Mouse (Mus musculus): ENCODE measurements around the gene Slc4a1ap. TPM values are rescaled to one million over a fixed set of nuclear protein-coding genes. Genes with fewer than 3 reads are reported as not detected.
"Not testable (repeated sequence)": the region's sequence is repeated elsewhere in the genome, so short reads cannot be mapped to it uniquely, and the experiment has no call there.

Gene Slc4a1ap
- polyA plus RNA-seq, 1 experiment from 2014 or later: 20.4 TPM

DNA sequence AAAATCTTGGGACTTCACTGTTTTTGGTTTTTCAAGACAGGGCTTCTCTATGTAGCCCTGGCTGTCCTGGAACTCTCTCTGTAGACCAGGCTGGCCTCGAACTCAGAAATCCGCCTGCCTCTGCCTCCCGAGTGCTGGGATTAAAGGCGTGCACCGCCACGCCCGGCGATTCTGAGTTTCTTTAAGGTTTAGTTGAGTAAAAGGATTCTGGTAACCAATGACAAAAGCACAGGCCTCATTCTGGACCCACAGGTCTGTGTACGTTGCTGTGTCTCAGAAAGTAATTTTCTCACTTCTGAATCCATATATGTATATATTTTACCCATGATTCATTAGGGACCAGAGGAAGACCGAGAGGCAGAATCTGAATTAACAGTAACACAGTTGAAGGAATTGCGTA, 912 bp downstream of the Slc4a1ap start, which contains the start of gene Supt7l:
Supt7l (minus strand) TSS at position 101 of the 400 bp plus-strand sequence.
- Histone ChIP-seq H3K27ac (peak within 1 kb of the TSS; percentile 83), H3K4me1 (peaks cover 27% of the 10 kb centered on the region), H3K36me3 (peaks cover 48% of the 10 kb centered on the region), H3K9ac (peak within 1 kb of the TSS; percentile 89), H3K4me2 (peak within 1 kb of the TSS; percentile 92), H3K4me3 (peak within 1 kb of the TSS; percentile 96)
- 67% methylated on average over 11 of the region's 11 CpGs for WGBS (ENCODE audit: insufficient replicate concordance)
- ATAC-seq; H3K9me3 ChIP-seq (replicated peaks); H3K27me3 ChIP-seq (replicated peaks): not testable (repeated sequence)

DNA sequence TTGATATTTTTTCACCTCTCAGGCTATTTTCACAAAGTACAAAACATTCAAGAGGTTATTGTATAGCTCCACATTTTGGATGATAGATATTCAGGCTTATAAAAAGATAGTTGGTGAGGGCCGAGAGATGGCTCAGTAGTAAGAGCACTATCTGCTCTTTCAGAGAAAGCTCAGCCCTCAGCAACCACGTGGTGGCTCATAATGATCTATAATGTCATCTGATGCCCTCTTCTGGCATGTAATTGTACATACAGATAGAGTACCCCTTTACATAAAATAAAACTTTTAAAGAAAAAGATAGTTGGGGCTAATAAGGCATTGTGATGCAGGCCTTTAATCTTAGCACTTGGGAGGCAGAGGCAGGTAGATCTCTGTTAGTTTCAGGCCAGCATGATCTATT, 1.8 kb downstream of the Slc4a1ap start:
- Histone ChIP-seq H3K9me3 (replicated peaks) (no peaks in the 10 kb centered on the region), H3K27me3 (replicated peaks) (no peaks in the 10 kb centered on the region), H3K4me3 (peak overlapping the region; percentile 96; the same call in 1 of the 2 replicates), H3K4me2 (peak overlapping the region; percentile 92), H3K27ac (no peak overlapping the region), H3K36me3 (peaks cover 49% of the 10 kb centered on the region), H3K4me1 (peaks cover 27% of the 10 kb centered on the region), H3K9ac (no peak overlapping the region)
- peak; percentile 38; the same call in 1 of the 2 replicates for ATAC-seq
- WGBS (ENCODE audit: insufficient replicate concordance): 22% methylated on average over 2 of the region's 2 CpGs

DNA sequence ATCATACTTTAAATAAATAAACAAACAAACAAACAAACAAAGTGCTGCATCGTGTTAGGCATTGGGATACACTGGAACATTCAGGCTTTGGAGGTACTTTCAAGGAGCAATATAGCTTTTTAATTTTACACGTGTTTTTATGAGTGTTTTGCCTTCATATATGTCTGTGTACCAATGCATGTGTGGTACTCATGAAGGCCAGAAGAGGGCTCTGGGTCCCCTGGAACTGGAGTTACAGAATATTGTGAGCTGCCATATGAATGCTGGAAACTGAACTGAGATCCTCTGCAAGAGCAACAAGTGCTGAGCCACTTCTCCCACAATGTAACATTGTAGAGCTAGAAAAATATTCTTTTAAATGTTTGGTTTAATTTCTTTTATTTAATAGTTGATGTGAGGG, 8.4 kb downstream of the Slc4a1ap start:
- Histone ChIP-seq H3K9me3 (replicated peaks) (no peaks in the 10 kb centered on the region), H3K27me3 (replicated peaks) (no peaks in the 10 kb centered on the region), H3K36me3 (peaks cover 86% of the 10 kb centered on the region), H3K9ac (no peak overlapping the region), H3K4me3 (no peak overlapping the region), H3K4me1 (no peaks in the 10 kb centered on the region), H3K4me2 (no peak overlapping the region), H3K27ac (no peak overlapping the region)
- 80% methylated on average over 2 of the region's 2 CpGs for WGBS (ENCODE audit: insufficient replicate concordance)
- ATAC-seq: no peak

DNA sequence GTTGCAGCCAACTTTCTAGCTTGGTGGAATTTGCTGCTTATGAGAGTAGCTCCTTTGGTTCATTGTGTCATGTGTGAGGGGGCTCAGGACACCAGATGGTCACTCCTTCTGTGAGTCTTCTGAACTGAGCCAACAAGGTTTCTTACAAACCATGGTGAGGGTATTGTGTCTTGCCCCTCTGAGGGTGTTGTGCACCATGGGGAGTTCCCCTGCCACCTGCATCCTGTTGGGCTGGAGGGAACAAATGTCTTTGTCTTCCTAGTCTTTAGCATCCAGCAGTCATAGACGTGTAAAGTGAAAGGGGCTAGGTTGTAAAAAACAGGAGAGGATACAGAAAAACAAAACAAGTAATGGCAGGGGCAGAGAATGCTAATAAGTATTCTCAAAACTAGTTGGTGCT, 32.6 kb downstream of the Slc4a1ap start:
- H3K4me2 ChIP-seq: no peak overlapping the region
- H3K9ac ChIP-seq: no peak overlapping the region
- H3K36me3 ChIP-seq: peaks cover 48% of the 10 kb centered on the region
- no peaks in the 10 kb centered on the region for H3K27me3 ChIP-seq (replicated peaks)
- no peak overlapping the region for H3K27ac ChIP-seq
- WGBS (ENCODE audit: insufficient replicate concordance): 48% methylated on average over 1 of the region's 1 CpGs
- no peak for ATAC-seq
- no peak overlapping the region for H3K4me3 ChIP-seq
- H3K4me1 ChIP-seq: peaks cover 2% of the 10 kb centered on the region; the same call in 1 of the 2 replicates
- H3K9me3 ChIP-seq (replicated peaks): no peaks in the 10 kb centered on the region

DNA sequence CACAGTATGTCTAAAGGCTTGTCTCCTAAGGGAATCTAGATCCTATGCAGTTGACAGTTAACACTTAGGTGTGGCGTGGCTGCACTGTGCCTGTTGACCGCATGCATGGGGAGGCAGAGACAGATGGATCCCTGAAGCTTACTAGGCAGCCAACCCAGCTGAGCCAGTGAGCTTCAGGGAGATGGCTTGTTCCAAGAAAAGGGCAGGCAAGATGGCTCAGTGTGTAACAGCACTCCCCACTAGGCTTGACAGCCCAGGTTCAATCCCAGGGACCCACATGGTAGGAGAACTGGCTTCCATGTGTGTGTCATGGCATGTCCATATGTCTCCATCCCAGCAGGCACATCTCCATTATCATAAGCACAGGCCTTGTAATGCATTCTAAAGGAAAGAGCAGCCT, 33.6 kb downstream of the Slc4a1ap start:
- ATAC-seq: no peak
- H3K36me3 ChIP-seq: peaks cover 40% of the 10 kb centered on the region
- no peak overlapping the region for H3K9ac ChIP-seq
- no peaks in the 10 kb centered on the region for H3K9me3 ChIP-seq (replicated peaks)
- H3K4me2 ChIP-seq: no peak overlapping the region
- H3K4me3 ChIP-seq: no peak overlapping the region
- no peaks in the 10 kb centered on the region for H3K27me3 ChIP-seq (replicated peaks)
- WGBS (ENCODE audit: insufficient replicate concordance): 92% methylated on average over 2 of the region's 2 CpGs
- H3K27ac ChIP-seq: no peak overlapping the region
- peaks cover 2% of the 10 kb centered on the region; the same call in 1 of the 2 replicates for H3K4me1 ChIP-seq

DNA sequence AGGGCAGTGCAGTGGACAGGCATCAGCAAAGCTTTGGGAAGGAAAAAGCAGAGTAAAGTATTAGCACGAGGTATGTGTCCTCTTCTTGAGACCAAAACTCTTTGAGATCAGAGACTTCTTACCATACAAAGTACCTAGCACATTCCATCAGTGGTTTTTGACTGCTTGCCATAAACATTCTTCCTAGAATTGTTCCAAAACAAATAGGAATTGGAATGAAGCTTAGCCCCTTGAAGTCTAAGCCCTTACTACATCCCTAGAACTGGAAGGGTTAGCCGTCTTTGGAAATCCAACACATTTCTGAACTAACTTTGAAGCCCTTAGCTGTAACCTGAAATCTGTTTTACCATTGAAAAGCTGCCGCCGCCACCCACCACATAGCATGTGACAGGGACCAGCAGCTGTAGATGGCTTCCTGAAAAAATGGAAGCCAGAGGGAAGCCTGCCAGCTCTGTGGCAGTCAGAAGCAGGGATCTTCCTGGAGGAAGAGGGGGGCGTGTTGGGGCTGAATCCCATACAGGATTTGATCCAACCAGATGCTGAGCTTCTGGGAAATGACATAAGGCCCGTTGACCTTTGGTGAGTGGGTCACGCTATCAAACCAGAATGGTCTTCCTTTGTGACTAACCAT, 35.4 kb downstream of the Slc4a1ap start:
- Histone ChIP-seq H3K9me3 (replicated peaks) (no peaks in the 10 kb centered on the region), H3K9ac (no peak overlapping the region), H3K27me3 (replicated peaks) (no peaks in the 10 kb centered on the region), H3K4me3 (no peak overlapping the region), H3K4me2 (no peak overlapping the region), H3K27ac (no peak overlapping the region), H3K36me3 (peaks cover 27% of the 10 kb centered on the region), H3K4me1 (peaks cover 2% of the 10 kb centered on the region; the same call in 1 of the 2 replicates)
- ATAC-seq: no peak
- WGBS (ENCODE audit: insufficient replicate concordance): 76% methylated on average over 7 of the region's 7 CpGs

DNA sequence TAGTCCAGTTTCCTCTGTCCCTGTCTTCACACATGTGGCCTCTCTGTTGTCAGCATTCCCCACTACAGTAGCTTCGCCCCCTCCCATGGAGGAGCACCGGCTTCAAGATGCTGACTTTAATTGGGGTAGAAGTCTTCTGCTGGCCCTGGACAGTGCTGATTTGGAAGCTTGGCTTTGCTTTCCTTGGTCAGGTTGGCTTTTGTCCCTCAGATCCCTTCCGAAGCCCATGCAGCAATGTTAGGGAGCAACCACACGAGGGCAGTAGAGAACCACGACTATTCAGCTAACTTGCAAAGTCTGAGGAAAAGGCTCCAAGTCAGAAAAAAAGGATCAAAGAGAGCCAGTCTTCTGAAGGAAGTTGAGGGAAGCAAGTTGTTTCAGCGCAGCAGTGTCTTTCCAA, 36.7 kb downstream of the Slc4a1ap start:
- Histone ChIP-seq H3K36me3 (peaks cover 19% of the 10 kb centered on the region), H3K4me1 (peaks cover 2% of the 10 kb centered on the region; the same call in 1 of the 2 replicates), H3K9ac (no peak overlapping the region), H3K9me3 (replicated peaks) (no peaks in the 10 kb centered on the region), H3K27ac (no peak overlapping the region), H3K4me3 (no peak overlapping the region), H3K4me2 (no peak overlapping the region), H3K27me3 (replicated peaks) (no peaks in the 10 kb centered on the region)
- no peak for ATAC-seq
- 9% methylated on average over 6 of the region's 6 CpGs for WGBS (ENCODE audit: insufficient replicate concordance)

DNA sequence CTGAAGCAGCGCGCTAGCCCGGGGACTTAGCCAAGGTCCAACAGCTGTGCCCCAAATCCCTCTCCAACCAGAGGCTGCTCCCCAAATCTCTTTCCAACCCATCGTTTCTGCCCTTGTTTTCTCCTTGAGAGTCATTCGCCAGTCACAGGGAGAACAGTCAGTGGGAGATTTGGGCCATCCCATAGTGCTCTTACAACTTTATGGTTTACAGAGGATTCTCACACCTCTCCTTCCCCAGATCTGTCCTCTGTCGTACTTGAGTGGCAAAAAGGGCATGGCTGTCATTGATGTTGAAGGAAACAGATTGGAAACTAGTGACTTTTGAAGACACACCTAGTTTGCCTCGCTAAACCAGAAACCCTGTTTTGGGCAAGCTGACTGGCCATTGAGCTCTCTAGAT, 37.1 kb downstream of the Slc4a1ap start:
- Histone ChIP-seq H3K4me1 (peaks cover 2% of the 10 kb centered on the region; the same call in 1 of the 2 replicates), H3K9me3 (replicated peaks) (no peaks in the 10 kb centered on the region), H3K4me3 (no peak overlapping the region), H3K27ac (no peak overlapping the region), H3K9ac (no peak overlapping the region), H3K4me2 (no peak overlapping the region), H3K27me3 (replicated peaks) (no peaks in the 10 kb centered on the region), H3K36me3 (peaks cover 19% of the 10 kb centered on the region)
- ATAC-seq: no peak
- WGBS (ENCODE audit: insufficient replicate concordance): 45% methylated on average over 7 of the region's 7 CpGs

DNA sequence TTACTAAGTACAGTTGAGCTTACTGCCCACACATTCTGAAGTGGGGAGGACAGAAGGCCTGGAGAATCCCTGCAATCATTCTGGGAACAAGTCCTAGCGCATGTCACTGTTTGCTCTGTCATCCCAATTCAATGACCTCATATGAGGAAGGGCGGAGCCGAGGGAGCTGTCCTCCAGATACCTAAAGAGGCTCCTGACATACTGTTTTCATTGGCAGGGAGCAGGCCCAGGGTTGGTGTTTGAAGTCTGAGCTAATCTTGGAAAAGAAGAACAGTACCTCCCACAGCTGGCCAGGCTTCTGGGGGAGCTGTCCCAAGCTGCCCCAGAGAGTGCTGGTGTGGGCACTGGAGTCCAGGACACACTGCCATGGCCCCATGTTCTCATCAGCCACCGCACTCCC, 38.2 kb downstream of the Slc4a1ap start:
- H3K4me3 ChIP-seq: no peak overlapping the region
- H3K27ac ChIP-seq: no peak overlapping the region
- ATAC-seq: no peak
- peaks cover 16% of the 10 kb centered on the region for H3K36me3 ChIP-seq
- H3K9me3 ChIP-seq (replicated peaks): no peaks in the 10 kb centered on the region
- no peak overlapping the region for H3K9ac ChIP-seq
- H3K4me1 ChIP-seq: no peaks in the 10 kb centered on the region
- no peaks in the 10 kb centered on the region for H3K27me3 ChIP-seq (replicated peaks)
- H3K4me2 ChIP-seq: no peak overlapping the region
- 83% methylated on average over 4 of the region's 4 CpGs for WGBS (ENCODE audit: insufficient replicate concordance)

DNA sequence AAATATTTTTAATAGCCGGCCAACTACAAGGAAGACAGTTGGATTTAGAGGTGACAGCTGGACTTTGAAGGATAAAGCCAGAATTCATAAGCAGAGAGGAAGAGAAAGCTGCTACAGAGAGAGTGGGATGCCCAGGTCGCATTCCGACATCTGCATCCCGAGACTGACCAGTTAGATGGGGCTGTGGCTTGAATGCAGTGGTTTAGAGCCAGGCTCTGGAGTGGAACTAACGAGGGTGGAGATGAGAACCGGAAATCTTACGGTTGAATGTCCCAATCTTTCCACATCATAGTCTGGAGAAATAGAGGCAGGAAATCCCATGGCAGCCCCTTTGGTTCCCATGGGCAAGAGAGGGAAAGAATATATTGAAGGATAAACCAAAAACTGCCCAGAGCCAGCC, 39.2 kb downstream of the Slc4a1ap start:
- no peak overlapping the region for H3K27ac ChIP-seq
- H3K4me3 ChIP-seq: no peak overlapping the region
- no peaks in the 10 kb centered on the region for H3K9me3 ChIP-seq (replicated peaks)
- WGBS (ENCODE audit: insufficient replicate concordance): 82% methylated on average over 7 of the region's 7 CpGs
- H3K9ac ChIP-seq: no peak overlapping the region
- no peak overlapping the region for H3K4me2 ChIP-seq
- peaks cover 8% of the 10 kb centered on the region for H3K36me3 ChIP-seq
- 0 out of 2 replicates have a peak, but pooled peaks cover 6% of the 10 kb centered on the region for H3K4me1 ChIP-seq
- ATAC-seq: no peak
- peaks cover 5% of the 10 kb centered on the region for H3K27me3 ChIP-seq (replicated peaks)

DNA sequence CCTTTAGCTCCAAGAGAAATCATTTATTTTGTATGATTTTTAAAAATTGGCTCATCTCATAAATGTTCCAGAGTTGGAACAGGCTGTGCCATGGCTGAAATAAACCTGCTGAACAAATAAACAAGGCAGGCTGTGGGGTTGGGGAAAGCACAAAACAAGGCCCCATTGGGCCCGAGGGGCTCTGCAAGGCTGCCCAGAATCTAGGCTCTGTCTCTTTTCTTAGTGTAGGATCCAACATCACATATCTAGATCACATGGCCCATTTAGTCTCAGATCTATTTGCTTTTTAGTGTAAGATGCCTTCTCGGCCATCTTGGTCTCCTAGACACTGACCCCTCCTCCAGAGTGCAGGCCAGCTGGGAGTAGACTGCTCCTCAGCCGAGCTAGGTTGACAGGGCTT, 39.7 kb downstream of the Slc4a1ap start:
- ATAC-seq: no peak
- 64% methylated on average over 3 of the region's 3 CpGs for WGBS (ENCODE audit: insufficient replicate concordance)
- H3K4me2 ChIP-seq: no peak overlapping the region
- no peaks in the 10 kb centered on the region for H3K9me3 ChIP-seq (replicated peaks)
- no peak overlapping the region for H3K9ac ChIP-seq
- H3K36me3 ChIP-seq: peaks cover 6% of the 10 kb centered on the region
- no peak overlapping the region for H3K4me3 ChIP-seq
- H3K27me3 ChIP-seq (replicated peaks): peaks cover 9% of the 10 kb centered on the region
- H3K4me1 ChIP-seq: peaks cover 8% of the 10 kb centered on the region; the same call in 1 of the 2 replicates
- no peak overlapping the region for H3K27ac ChIP-seq

DNA sequence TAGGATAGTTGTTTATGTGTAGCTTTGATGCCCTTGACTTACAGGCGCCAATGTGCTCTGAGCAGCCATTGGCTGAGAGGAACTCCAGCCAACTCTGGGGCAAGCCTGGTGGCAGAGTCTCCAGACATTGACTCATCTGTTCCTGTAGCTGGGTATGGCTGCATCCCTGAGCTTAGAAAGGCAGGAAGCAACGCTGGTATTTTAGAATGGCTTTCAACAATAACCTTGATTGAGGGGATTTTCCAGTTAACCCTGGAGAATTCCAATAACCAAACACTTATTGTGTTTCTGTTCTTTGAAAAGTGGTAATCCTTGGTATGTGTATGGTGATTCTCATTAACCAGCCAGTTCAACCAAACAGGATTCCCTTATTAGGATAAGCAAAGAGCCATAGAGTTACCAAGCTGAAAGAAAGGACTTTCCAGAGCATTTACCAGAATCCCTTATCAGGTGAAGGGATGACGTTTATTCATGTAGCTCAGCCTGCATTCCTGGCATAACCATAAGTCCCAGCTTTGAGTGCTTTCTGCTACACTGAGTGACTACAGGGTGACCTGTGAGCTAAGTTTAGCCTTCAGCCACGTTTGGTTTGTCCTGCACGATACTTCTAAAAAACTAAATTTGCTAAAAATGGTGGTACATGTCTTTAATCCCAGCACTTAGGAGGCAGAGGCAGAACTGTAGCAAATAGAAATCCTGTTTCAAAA, 41.3 kb downstream of the Slc4a1ap start:
- Histone ChIP-seq H3K4me1 (peaks cover 10% of the 10 kb centered on the region; the same call in 1 of the 2 replicates), H3K27me3 (replicated peaks) (peaks cover 18% of the 10 kb centered on the region), H3K27ac (no peak overlapping the region), H3K4me3 (no peak overlapping the region), H3K9me3 (replicated peaks) (no peaks in the 10 kb centered on the region), H3K36me3 (no peaks in the 10 kb centered on the region), H3K4me2 (no peak overlapping the region), H3K9ac (no peak overlapping the region)
- 61% methylated on average over 5 of the region's 5 CpGs for WGBS (ENCODE audit: insufficient replicate concordance)
- ATAC-seq: no peak

Data from liver, embryonic 12.5 days (tissue).